Mouse (Mus musculus) embryonic facial prominence, embryonic 11.5 days (tissue): Measurements from ENCODE around the gene Numbl. TPM values are rescaled to one million over a fixed set of nuclear protein-coding genes. Genes with fewer than 3 reads are reported as not detected.

Experiments
- ATAC-seq: fragments of 200-750 bp; cut with Nextera tagmentation; replicated peaks from 2 replicates; pipeline ENCODE4 v1.8.0; 2017; ENCODE audit warnings: low read depth; ENCODE audit not compliant: insufficient number of reproducible peaks, low FRiP score, low TSS enrichment
- DNase-seq: peaks from one replicate; pipeline ENCODE4 v3.0.0-alpha.2; 2015; ENCODE audit warnings: low spot score
- H3K27ac ChIP-seq: fragments of 300-500 bp; sonication (generic); replicated peaks from 2 replicates; pipeline ENCODE4 v1.5.1; 2014; ENCODE audit warnings: mild to moderate bottlenecking, low read depth, low read length, control low read depth
- H3K27me3 ChIP-seq: fragments of 300-500 bp; sonication (generic); 2 replicates; pipeline ENCODE4 v1.6.1; 2014; ENCODE audit warnings: mild to moderate bottlenecking, low read length, moderate library complexity, mixed read lengths; ENCODE audit not compliant: control insufficient read depth, insufficient read depth
- H3K36me3 ChIP-seq: fragments of 300-500 bp; sonication (generic); replicated peaks from 2 replicates; pipeline ENCODE4 v1.6.1; 2014; ENCODE audit warnings: low read depth, mild to moderate bottlenecking, low read length, moderate library complexity, mixed read lengths; ENCODE audit not compliant: control insufficient read depth, insufficient read depth
- H3K4me1 ChIP-seq: fragments of 300-500 bp; sonication (generic); 2 replicates; pipeline ENCODE4 v1.6.1; 2014; ENCODE audit warnings: low read length, mixed read lengths; ENCODE audit not compliant: control insufficient read depth, insufficient read depth
- H3K4me2 ChIP-seq: fragments of 300-500 bp; sonication (generic); 2 replicates; pipeline ENCODE4 v1.6.1; 2014; ENCODE audit warnings: low read depth, mild to moderate bottlenecking, control low read depth, low read length, moderate library complexity
- H3K4me3 ChIP-seq: fragments of 300-500 bp; sonication (generic); 2 replicates; pipeline ENCODE4 v1.5.1; 2014; ENCODE audit warnings: low read depth, low read length, control low read depth
- H3K9ac ChIP-seq: fragments of 300-500 bp; sonication (generic); replicated peaks from 2 replicates; pipeline ENCODE4 v1.6.1; 2014; ENCODE audit warnings: mild to moderate bottlenecking, control low read depth, low read length
- H3K9me3 ChIP-seq: fragments of 300-500 bp; sonication (generic); replicated peaks from 2 replicates; pipeline ENCODE4 v1.6.1; 2016; ENCODE audit warnings: mild to moderate bottlenecking, low read length, inconsistent platforms, mixed read lengths; ENCODE audit not compliant: control insufficient read depth
- WGBS: fragments of 180-500 bp; shearing (Covaris S2); extraction: QIAGEN DNeasy Blood & Tissue Kit; methylation state at CpG from one replicate; pipeline ENCODE4 v1.1.7; 2014; 5-methylcytosine and 5-hydroxymethylcytosine counted together
- polyA plus RNA-seq: library from polyadenylated mRNA; unstranded; fragments of >200 nt; fragmentation: Nextera tagmentation; extraction: Ambion mirVana; gene quantifications from 2 replicates; pipeline ENCODE4 v1.2.1, GENCODE M21; 2014

Numbl gene
- polyA plus RNA-seq, 1 experiment from 2014 or later: 9.5 TPM

DNA sequence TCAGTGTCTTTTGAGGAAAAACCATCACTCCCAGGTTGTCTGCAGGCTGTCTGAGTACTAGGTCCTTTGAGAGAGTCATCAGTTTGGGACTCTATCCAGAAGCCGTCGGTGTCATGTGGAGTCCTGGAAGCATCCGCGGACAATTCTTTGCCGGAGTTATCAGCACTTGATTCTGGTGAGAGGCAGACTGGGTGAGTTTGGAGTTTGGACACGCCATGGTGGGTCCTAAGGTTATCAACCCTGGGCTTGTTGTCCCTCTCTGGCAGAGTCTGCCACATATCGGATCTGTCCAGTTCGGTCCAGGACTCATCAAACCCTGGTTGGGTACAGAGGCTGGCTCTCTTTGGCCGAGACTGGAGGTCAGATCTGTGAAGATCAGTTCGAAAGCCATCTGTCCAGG lies 30.6 kb upstream of the Numbl start:
- Histone ChIP-seq H3K9ac (peak overlapping the region; percentile 85), H3K4me2 (peak overlapping the region; percentile 86), H3K36me3 (no peaks in the 10 kb centered on the region), H3K27me3 (no peaks in the 10 kb centered on the region), H3K4me3 (peak overlapping the region; percentile 81), H3K9me3 (no peaks in the 10 kb centered on the region), H3K4me1 (peaks cover 2% of the 10 kb centered on the region), H3K27ac (no peak overlapping the region)
- no peak for ATAC-seq
- 1% methylated on average over 10 of the region's 10 CpGs for WGBS
- DNase-seq: no peak

DNA sequence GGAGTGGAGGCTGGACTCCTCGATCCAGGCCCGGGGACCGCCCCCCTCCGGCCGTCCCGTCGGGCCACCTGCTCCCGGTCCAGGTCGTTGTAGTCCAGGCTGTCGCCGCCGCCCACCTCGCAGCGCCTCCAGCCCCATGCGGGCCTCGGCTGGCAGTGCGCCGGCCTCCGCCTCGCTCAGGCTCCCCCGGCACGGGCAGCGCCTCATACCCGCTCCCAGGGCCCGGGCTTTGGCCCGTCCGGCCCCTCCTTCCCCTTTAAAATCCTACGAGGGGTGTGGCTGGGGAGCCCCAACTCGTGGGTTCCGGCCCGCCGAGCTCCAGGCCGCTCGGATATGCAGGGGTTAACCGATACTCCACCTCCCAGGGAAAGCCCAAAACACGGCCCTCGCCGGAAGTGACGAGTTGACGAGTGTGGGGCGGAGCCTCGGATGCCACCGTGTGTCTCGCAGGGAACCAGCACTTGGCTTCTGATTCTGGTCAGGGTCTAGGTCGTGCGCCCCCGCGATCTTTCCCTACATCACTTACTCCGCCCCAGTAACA lies 29.9 kb upstream of the Numbl start, which contains the start of gene Itpkc:
TSS of gene Itpkc (minus strand) at position 381 of the 541 bp plus-strand sequence.
- peak within 1 kb of the TSS; percentile 67 for H3K27ac ChIP-seq
- peak; percentile 98 for DNase-seq
- no peaks in the 10 kb centered on the region for H3K9me3 ChIP-seq
- peak within 1 kb of the TSS; percentile 81 for H3K4me3 ChIP-seq
- H3K27me3 ChIP-seq: no peaks in the 10 kb centered on the region
- peak; percentile 71 for ATAC-seq
- H3K36me3 ChIP-seq: no peaks in the 10 kb centered on the region
- under 1% methylated on average over 39 of the region's 49 CpGs for WGBS
- peaks cover 2% of the 10 kb centered on the region for H3K4me1 ChIP-seq
- peak within 1 kb of the TSS; percentile 86 for H3K4me2 ChIP-seq
- peak within 1 kb of the TSS; percentile 85 for H3K9ac ChIP-seq

DNA sequence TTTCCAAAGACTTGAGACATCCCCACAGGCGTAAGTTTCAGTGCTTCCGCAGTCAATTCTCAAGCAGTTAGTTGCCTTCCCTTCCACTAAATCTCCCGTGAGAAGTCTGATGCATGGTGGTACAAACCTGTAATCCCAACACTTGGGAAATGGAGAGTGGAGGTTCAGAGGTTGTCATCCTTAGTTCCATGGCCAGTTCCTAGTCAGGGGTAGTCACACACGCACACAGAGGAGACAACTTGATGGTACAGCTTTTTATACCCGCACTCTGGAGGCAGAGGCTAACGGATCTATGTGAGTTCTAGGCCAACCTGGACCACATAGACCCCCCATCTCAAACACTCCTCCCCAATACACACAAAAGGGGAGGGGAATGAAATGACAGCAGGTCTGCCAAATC lies 29.4 kb upstream of the Numbl start:
- Histone ChIP-seq H3K4me3 (peak overlapping the region; percentile 81), H3K4me2 (peak overlapping the region; percentile 44), H3K27ac (peak overlapping the region; percentile 67), H3K9me3 (no peaks in the 10 kb centered on the region), H3K27me3 (no peaks in the 10 kb centered on the region), H3K36me3 (no peaks in the 10 kb centered on the region), H3K4me1 (peaks cover 5% of the 10 kb centered on the region), H3K9ac (peak overlapping the region; percentile 85)
- DNase-seq (no peak), ATAC-seq (no peak)
- WGBS: 12% methylated on average over 6 of the region's 6 CpGs

DNA sequence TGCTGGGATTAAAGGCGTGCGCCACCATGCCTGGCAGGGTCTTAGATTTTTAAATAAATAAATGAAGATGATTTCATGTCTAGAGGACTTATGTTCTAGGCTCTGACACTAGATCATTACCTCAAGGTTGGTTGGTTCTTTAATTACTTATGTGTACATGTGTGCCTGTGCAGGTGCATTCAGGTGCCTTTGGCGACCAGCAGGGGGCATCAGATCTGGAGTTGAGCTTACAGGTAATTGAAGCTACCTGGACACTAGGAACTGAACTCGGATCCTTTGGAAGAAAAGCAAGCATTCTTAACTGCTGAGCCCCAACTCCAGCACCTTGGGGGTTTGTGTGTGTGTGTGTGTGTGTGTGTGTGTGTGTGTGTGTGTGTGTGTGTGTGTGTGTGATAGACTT lies 27.5 kb upstream of the Numbl start:
- DNase-seq (no peak), ATAC-seq (no peak)
- Histone ChIP-seq H3K4me3 (no peak overlapping the region), H3K36me3 (no peaks in the 10 kb centered on the region; the same call in 1 of the 2 replicates), H3K4me1 (peaks cover 5% of the 10 kb centered on the region), H3K27ac (no peak overlapping the region), H3K9ac (no peak overlapping the region), H3K4me2 (no peak overlapping the region), H3K9me3 (no peaks in the 10 kb centered on the region), H3K27me3 (no peaks in the 10 kb centered on the region)
- WGBS: 72% methylated on average over 4 of the region's 4 CpGs

- WGBS: 80% methylated on average over 7 of the region's 7 CpGs
- Histone ChIP-seq H3K27ac (no peak overlapping the region), H3K4me1 (peaks cover 5% of the 10 kb centered on the region), H3K27me3 (no peaks in the 10 kb centered on the region), H3K9ac (no peak overlapping the region), H3K36me3 (no peaks in the 10 kb centered on the region; the same call in 1 of the 2 replicates), H3K4me3 (no peak overlapping the region), H3K4me2 (no peak overlapping the region), H3K9me3 (no peaks in the 10 kb centered on the region)
- no peak for DNase-seq
- no peak for ATAC-seq
These were observed 26.4 kb upstream of the Numbl start for GRCm38 (mm10) chr7:27231693-27232331.

DNA sequence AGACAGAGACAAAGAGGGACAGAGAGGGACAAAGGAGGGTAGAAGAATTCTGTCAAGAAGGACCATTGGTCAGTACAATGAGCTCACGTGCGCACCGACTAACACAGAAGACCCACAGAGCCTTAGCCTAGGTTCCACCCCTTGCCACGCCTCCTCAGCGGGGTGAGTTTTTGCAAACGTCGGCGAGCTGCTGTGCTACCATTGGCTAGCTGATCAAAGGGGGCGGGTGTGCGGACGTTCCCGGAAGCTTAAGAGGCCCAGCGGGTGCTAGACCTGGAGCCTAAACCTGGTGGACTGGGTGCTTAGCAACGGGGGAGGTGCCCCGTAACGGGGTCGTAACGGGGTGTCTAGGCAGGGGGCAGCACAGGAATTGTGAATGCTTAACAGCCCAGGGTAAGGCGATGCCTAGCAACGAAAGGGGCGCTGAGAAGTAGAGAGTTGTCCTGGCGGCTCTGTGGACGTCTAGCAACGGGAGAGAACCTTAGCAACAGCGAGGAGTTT lies 25.4 kb upstream of the Numbl start, which contains the start of gene Coq8b:
TSS of gene Coq8b (plus strand) at position 243 of the 501 bp plus-strand sequence.
- WGBS: 1% methylated on average over 25 of the region's 25 CpGs

GRCm38 (mm10) chr7:27233300-27233699 lies 24.9 kb upstream of the Numbl start:
- H3K36me3 ChIP-seq: no peaks in the 10 kb centered on the region; the same call in 1 of the 2 replicates
- H3K9ac ChIP-seq: peak overlapping the region; percentile 62
- 3% methylated on average over 6 of the region's 6 CpGs for WGBS
- H3K4me2 ChIP-seq: peak overlapping the region; percentile 67
- peak overlapping the region; percentile 56; the same call in 1 of the 2 replicates for H3K27ac ChIP-seq
- no peak for ATAC-seq
- DNase-seq: no peak
- H3K4me3 ChIP-seq: peak overlapping the region; percentile 48
- H3K27me3 ChIP-seq: no peaks in the 10 kb centered on the region
- peaks cover 3% of the 10 kb centered on the region for H3K4me1 ChIP-seq
- no peaks in the 10 kb centered on the region for H3K9me3 ChIP-seq

More for the DNA sequence above, 25.4 kb upstream of the Numbl start, which contains the start of gene Coq8b:
- peak within 1 kb of the TSS; percentile 62 for H3K9ac ChIP-seq
- H3K4me2 ChIP-seq: peak within 1 kb of the TSS; percentile 67
- no peaks in the 10 kb centered on the region for H3K27me3 ChIP-seq
- peak; percentile 89 for ATAC-seq
- H3K4me3 ChIP-seq: peak within 1 kb of the TSS; percentile 48
- H3K9me3 ChIP-seq: no peaks in the 10 kb centered on the region
- peak within 1 kb of the TSS; percentile 56; the same call in 1 of the 2 replicates for H3K27ac ChIP-seq
- H3K36me3 ChIP-seq: no peaks in the 10 kb centered on the region; the same call in 1 of the 2 replicates
- peaks cover 3% of the 10 kb centered on the region for H3K4me1 ChIP-seq
- DNase-seq: peak; percentile 98

DNA sequence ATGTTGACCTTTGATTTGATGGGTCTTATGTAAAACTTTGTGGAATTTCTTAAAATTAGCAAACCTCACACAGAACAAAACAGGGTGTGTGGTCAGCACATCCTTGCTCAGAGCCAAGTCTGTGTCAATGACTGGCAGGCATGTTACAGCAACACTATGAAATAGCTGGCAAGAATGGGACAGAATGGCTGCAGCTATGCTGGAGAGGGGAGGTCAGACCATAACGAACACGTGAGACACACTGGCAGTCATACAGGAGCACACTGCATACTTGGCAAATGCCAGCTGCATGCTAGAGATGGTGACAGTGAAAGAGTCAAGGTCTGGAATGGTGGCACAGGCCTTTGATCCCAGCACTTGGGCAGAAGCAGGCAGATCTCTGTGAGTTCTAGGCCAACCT lies 22.5 kb upstream of the Numbl start:
- 92% methylated on average over 2 of the region's 2 CpGs for WGBS
- no peak for DNase-seq
- no peak overlapping the region for H3K4me3 ChIP-seq
- no peak for ATAC-seq
- H3K9ac ChIP-seq: no peak overlapping the region
- peaks cover 3% of the 10 kb centered on the region for H3K4me1 ChIP-seq
- no peaks in the 10 kb centered on the region for H3K9me3 ChIP-seq
- H3K4me2 ChIP-seq: no peak overlapping the region
- H3K36me3 ChIP-seq: no peaks in the 10 kb centered on the region; the same call in 1 of the 2 replicates
- no peak overlapping the region for H3K27ac ChIP-seq
- no peaks in the 10 kb centered on the region for H3K27me3 ChIP-seq
